Mouse (Mus musculus): ENCODE results near the gene Klhl10.

- TF ChIP-seq POLR2A (IDR thresholded peaks at IDR 0.05; ENCODE audit: extremely low read depth, insufficient read depth, low read length) (no peak), CTCF (IDR thresholded peaks at IDR 0.05; ENCODE audit: low read depth, low read length) (no peak)
These were observed 15.5 kb downstream of the Klhl10 start for GRCm38 (mm10) chr11:100457247-100457646.

Measured in liver, adult 2 months (tissue).